24 mouse cellular contexts compared by ENCODE assay signal in the genomic region with DNA sequence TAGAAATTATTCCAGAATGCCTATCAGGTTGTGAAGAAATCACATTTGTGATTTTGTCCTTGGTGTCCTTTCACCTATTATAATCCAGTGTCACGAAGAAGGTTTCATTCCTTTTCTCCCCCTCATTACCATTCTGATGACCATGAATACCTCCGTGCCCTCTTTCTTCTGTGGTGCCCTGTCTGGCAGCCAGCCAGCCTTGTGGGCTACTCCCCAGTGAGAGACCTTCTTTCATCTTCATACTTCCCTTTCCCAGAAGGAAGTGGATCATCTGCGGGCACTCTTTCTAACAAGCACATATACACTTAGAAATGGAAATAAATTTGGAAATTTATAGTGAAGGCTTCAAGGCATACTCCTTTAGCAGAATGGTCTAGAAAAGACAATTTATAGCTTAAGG. TPM values are rescaled to one million over a fixed set of nuclear protein-coding genes. Genes with fewer than 3 reads are reported as not detected.
DNase-seq lines count a peak whose midpoint lies in the region; ATAC-seq and TF ChIP-seq lines count a peak whose summit lies in the region.
"Had no signal": no experiment of that assay in that cellular context is flagged by ENCODE, and none has a peak within 500 bp of the region (broad histone marks: within the 10 kb centered on the region; RNA-seq: fewer than 3 reads in every experiment).

No protein-coding gene starts in this region.

- no peak for TF ChIP-seq CTCF in cerebellum, adult 2 months (IDR thresholded peaks at IDR 0.05; ENCODE audit: borderline replicate concordance, insufficient read depth, low read depth, low read length)

- ATAC-seq in heart, embryonic 12.5 days (ENCODE audit: insufficient number of reproducible peaks, low FRiP score): no peak
- ATAC-seq: forebrain, embryonic 13.5 days; forebrain, postnatal 0 days; intestine, postnatal 0 days; Patski had no signal

- peak; percentile 22 to 30 for DNase-seq in cerebellum, postnatal 10 days
- DNase-seq in cerebellum, adult 2 months: no peak
- DNase-seq in heart, adult 11 months: peak; percentile 45
- DNase-seq in testis, postnatal 10 days (ENCODE audit: low spot score): peak; percentile 44
- no peak for DNase-seq in testis, postnatal 14 days (ENCODE audit: low spot score)
- DNase-seq: adrenal gland, postnatal 10 days; adrenal gland, postnatal 36 days; cerebellum, adult 11 months; cerebellum, adult 9-10 months; cerebellum, postnatal 36 days; embryo, embryonic 11 days; forebrain, postnatal 0 days; gastrocnemius, postnatal 25 days; heart, adult 2 months had no signal

- no peak overlapping the region for H3K9ac ChIP-seq in heart, embryonic 12.5 days
- H3K9ac ChIP-seq: embryonic facial prominence, embryonic 13.5 days; forebrain, embryonic 13.5 days; forebrain, postnatal 0 days; hindbrain, embryonic 12.5 days; hindbrain, embryonic 15.5 days had no signal

- H3K4me1 ChIP-seq in cerebellum, adult 2 months (ENCODE audit: control insufficient read depth, insufficient read depth, low read length): no peaks in the 10 kb centered on the region
- H3K4me1 ChIP-seq in heart, embryonic 12.5 days (replicated peaks): no peaks in the 10 kb centered on the region
- H3K4me1 ChIP-seq: embryonic facial prominence, embryonic 10.5 days; embryonic facial prominence, embryonic 13.5 days; heart, embryonic 10.5 days; hindbrain, embryonic 12.5 days; hindbrain, embryonic 15.5 days had no signal

- no peak for TF ChIP-seq POLR2A in cerebellum, adult 2 months (IDR thresholded peaks at IDR 0.05; ENCODE audit: borderline replicate concordance, insufficient read depth, low read length)

- no peaks in the 10 kb centered on the region for H3K36me3 ChIP-seq in heart, embryonic 12.5 days
- H3K36me3 ChIP-seq: embryonic facial prominence, embryonic 10.5 days; embryonic facial prominence, embryonic 13.5 days; heart, embryonic 10.5 days; hindbrain, embryonic 12.5 days; hindbrain, embryonic 15.5 days had no signal

- no peaks in the 10 kb centered on the region for H3K9me3 ChIP-seq in heart, embryonic 12.5 days (replicated peaks)
- H3K9me3 ChIP-seq: embryonic facial prominence, embryonic 10.5 days; embryonic facial prominence, embryonic 13.5 days; forebrain, embryonic 13.5 days; heart, embryonic 10.5 days; hindbrain, embryonic 12.5 days; hindbrain, embryonic 15.5 days had no signal

- H3K27ac ChIP-seq in cerebellum, adult 2 months (ENCODE audit: insufficient read depth, low read length): no peak overlapping the region
- H3K27ac ChIP-seq in heart, embryonic 12.5 days (ENCODE audit: poor library complexity, severe bottlenecking): no peak overlapping the region
- H3K27ac ChIP-seq: embryonic facial prominence, embryonic 10.5 days; embryonic facial prominence, embryonic 13.5 days; forebrain, embryonic 13.5 days; heart, adult 2 months; heart, embryonic 10.5 days; hindbrain, embryonic 12.5 days; hindbrain, embryonic 15.5 days had no signal

- no peaks in the 10 kb centered on the region for H3K27me3 ChIP-seq in cerebellum, adult 2 months (ENCODE audit: control insufficient read depth, insufficient read depth, low read length)
- no peaks in the 10 kb centered on the region for H3K27me3 ChIP-seq in heart, embryonic 12.5 days (replicated peaks)
- H3K27me3 ChIP-seq: embryonic facial prominence, embryonic 13.5 days; forebrain, embryonic 13.5 days; hindbrain, embryonic 12.5 days; hindbrain, embryonic 15.5 days; Patski had no signal

- H3K4me2 ChIP-seq in heart, embryonic 12.5 days: no peak overlapping the region
- H3K4me2 ChIP-seq: embryonic facial prominence, embryonic 13.5 days; forebrain, embryonic 13.5 days; hindbrain, embryonic 12.5 days; hindbrain, embryonic 15.5 days had no signal

- H3K4me3 ChIP-seq in cerebellum, adult 2 months (replicated peaks; ENCODE audit: insufficient read depth, low read depth, low read length): no peak overlapping the region
- no peak overlapping the region for H3K4me3 ChIP-seq in heart, embryonic 12.5 days
- H3K4me3 ChIP-seq: embryonic facial prominence, embryonic 10.5 days; embryonic facial prominence, embryonic 13.5 days; erythroblast, embryonic 14.5 days; forebrain, embryonic 13.5 days; heart, adult 2 months; heart, embryonic 10.5 days; hindbrain, embryonic 12.5 days; hindbrain, embryonic 15.5 days had no signal

- WGBS in cerebellum, adult 2 months: 11% methylated on average over 3 of the region's 3 CpGs
- 73% methylated on average over 3 of the region's 3 CpGs for WGBS in heart, embryonic 12.5 days

RNA-seq across cellular contexts. Expression of a gene that starts 26.7 kb away (rescaled TPM):
- 102 and 113 TPM in 2 replicates for polyA plus RNA-seq in cerebellum, adult 2 months (2012; rRNA removed)
- polyA plus RNA-seq in heart, embryonic 12.5 days (2016; fragmentation: Nextera tagmentation; extraction: Ambion mirVana): 0.71 and 1.1 TPM in 2 replicates
- polyA plus RNA-seq: erythroblast, embryonic 14.5 days had no signal

Comparison
In these comparisons a context has a peak if more than half of its experiments do, and no peak if none do; other contexts are left out.
1. DNase-seq: peak in cerebellum, postnatal 10 days (2 of 2), heart, adult 11 months (single experiment) and testis, postnatal 10 days (single experiment); none in cerebellum, adult 2 months (0 of 2) and testis, postnatal 14 days (single experiment).
2. RNA of a gene that starts 26.7 kb away (polyA plus RNA-seq): 102 to 113 TPM in cerebellum, adult 2 months; 0.71 to 1.1 TPM in heart, embryonic 12.5 days; every median in the first group is over 10 times any median in the second.